Mouse (Mus musculus): Measurements from ENCODE around the gene Tpgs1. TPM values are rescaled to one million over a fixed set of nuclear protein-coding genes. Genes with fewer than 3 reads are reported as not detected.

Tpgs1 gene
- polyA plus RNA-seq, 1 experiment from 2014 or later: 63.1 TPM

GRCm38 (mm10) chr10:79716254-79716987 lies 47.3 kb downstream of the Tpgs1 start, which contains the start of gene Hcn2:
Hcn2 (plus strand) TSS chr10:79716634.
- peaks cover 13% of the 10 kb centered on the region for H3K36me3 ChIP-seq
- no peak for ATAC-seq (ENCODE audit: insufficient number of reproducible peaks, insufficient read depth, low FRiP score, low TSS enrichment, low read depth)
- peak within 1 kb of the TSS; percentile 60 for H3K4me3 ChIP-seq (replicated peaks)
- no peak within 1 kb of the TSS for H3K27ac ChIP-seq
- 3% methylated on average over 59 of the region's 91 CpGs for WGBS
- H3K27me3 ChIP-seq: peaks cover 86% of the 10 kb centered on the region
- peaks cover 18% of the 10 kb centered on the region for H3K4me1 ChIP-seq (replicated peaks)
- peak within 1 kb of the TSS; percentile 96 for H3K4me2 ChIP-seq
- H3K9ac ChIP-seq (replicated peaks): peak within 1 kb of the TSS; percentile 50
- H3K9me3 ChIP-seq: no peaks in the 10 kb centered on the region

DNA sequence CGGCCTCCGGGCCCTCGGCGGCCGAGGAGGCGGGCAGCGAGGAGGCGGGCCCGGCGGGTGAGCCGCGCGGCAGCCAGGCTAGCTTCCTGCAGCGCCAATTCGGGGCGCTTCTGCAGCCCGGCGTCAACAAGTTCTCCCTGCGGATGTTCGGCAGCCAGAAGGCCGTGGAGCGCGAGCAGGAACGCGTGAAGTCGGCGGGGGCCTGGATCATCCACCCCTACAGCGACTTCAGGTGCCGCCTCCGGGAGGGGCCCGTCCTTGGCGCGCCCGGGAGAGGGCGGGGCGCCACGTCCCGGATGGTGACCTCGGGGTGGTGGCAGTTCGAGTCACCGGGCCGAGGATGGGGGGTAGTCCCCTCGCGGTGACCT lies 47.8 kb downstream of the Tpgs1 start:
- Histone ChIP-seq H3K4me1 (replicated peaks) (peaks cover 18% of the 10 kb centered on the region), H3K27ac (no peak overlapping the region), H3K9ac (replicated peaks) (peak overlapping the region; percentile 50), H3K4me2 (peak overlapping the region; percentile 96), H3K36me3 (peaks cover 7% of the 10 kb centered on the region), H3K27me3 (peaks cover 86% of the 10 kb centered on the region), H3K9me3 (no peaks in the 10 kb centered on the region), H3K4me3 (replicated peaks) (peak overlapping the region; percentile 60)
- no peak for ATAC-seq (ENCODE audit: insufficient number of reproducible peaks, insufficient read depth, low FRiP score, low TSS enrichment, low read depth)
- under 1% methylated on average over 44 of the region's 44 CpGs for WGBS

DNA sequence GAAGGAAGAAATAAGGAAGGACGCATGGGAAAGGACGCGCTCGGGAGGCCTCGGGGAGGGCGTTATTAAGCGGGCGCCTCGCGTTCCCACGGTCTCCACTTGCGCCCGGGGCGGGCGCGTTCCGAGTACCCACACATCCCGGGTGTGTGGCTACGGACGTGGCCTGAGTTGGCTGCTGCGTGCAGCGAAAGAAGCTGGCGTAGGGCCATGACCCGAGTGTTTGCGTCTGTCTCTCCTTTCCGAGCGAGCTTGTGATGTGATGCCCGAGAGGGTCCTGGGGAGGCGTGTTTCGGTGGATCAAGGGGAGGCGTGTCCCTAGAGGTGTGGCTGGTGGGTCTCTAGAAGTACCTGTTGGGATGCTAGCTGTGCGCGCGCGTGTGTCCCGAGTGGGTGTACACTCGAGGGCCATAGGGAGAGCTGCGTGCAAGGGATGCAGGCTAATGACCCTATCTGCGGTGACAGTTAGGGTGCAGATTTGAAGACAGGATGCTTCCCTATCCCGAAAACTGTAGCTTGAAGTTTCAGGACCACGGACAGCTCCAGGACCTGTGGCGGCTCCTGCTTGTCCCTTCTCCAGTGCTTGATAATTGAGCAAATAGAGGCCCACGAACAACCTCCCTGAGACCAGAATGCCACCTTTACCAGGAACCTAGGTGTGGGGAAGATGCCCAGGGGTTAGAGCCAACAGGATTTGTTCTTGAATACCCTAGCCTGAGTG lies 48.6 kb downstream of the Tpgs1 start:
- ATAC-seq (ENCODE audit: insufficient number of reproducible peaks, insufficient read depth, low FRiP score, low TSS enrichment, low read depth): no peak
- Histone ChIP-seq H3K4me2 (peak overlapping the region; percentile 96), H3K4me3 (replicated peaks) (peak overlapping the region; percentile 60), H3K36me3 (no peaks in the 10 kb centered on the region), H3K27ac (no peak overlapping the region), H3K9me3 (no peaks in the 10 kb centered on the region), H3K27me3 (peaks cover 88% of the 10 kb centered on the region), H3K4me1 (replicated peaks) (peaks cover 18% of the 10 kb centered on the region), H3K9ac (replicated peaks) (no peak overlapping the region)
- 4% methylated on average over 43 of the region's 43 CpGs for WGBS

DNA sequence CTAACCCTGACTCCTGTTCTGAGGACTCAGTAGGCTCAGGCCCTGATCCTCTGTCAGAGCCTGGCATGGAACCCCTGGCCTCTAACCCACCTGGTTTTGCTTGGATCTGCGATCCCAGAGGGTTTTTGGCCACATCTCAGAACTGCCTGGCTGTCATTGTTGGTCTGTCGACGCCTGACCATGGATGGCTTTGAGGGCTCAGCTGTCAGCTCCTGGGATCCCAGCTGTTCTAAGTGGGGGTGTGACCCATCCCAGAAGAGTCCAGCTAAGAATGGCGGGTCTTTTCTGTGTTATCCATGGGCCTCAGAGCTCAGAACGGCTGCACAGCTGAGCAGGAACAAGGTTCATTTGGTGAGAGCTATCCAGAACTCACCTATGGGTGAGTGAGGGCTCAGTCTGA lies 51.9 kb downstream of the Tpgs1 start:
- H3K27ac ChIP-seq: no peak overlapping the region
- peaks cover 57% of the 10 kb centered on the region for H3K27me3 ChIP-seq
- no peaks in the 10 kb centered on the region for H3K36me3 ChIP-seq
- no peak overlapping the region for H3K4me2 ChIP-seq
- peaks cover 17% of the 10 kb centered on the region for H3K4me1 ChIP-seq (replicated peaks)
- no peak for ATAC-seq (ENCODE audit: insufficient number of reproducible peaks, insufficient read depth, low FRiP score, low TSS enrichment, low read depth)
- no peak overlapping the region for H3K9ac ChIP-seq (replicated peaks)
- no peak overlapping the region for H3K4me3 ChIP-seq (replicated peaks)
- H3K9me3 ChIP-seq: no peaks in the 10 kb centered on the region
- WGBS: 69% methylated on average over 5 of the region's 5 CpGs

DNA sequence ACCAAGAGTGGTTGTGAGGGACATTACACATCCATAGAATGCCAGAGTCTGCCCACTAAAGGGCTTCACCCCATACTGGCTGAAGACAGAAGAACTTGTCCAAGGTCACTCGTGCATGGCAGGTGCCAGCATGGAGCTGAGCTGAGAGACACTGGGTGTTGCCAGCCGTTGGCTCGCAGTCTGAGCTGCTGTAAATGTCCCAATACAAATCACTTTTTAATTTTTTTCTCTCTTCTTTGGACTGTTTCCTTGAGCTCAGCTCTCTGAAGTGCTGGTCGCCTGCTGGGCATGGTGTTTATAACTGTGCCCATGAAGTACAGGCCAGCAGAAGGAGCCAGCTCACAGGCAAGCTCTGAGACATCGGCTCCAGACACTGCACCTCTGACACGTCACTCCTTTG lies 53.9 kb downstream of the Tpgs1 start:
- Histone ChIP-seq H3K4me1 (replicated peaks) (no peaks in the 10 kb centered on the region), H3K36me3 (no peaks in the 10 kb centered on the region), H3K27ac (no peak overlapping the region), H3K4me3 (replicated peaks) (no peak overlapping the region), H3K27me3 (peaks cover 38% of the 10 kb centered on the region), H3K9ac (replicated peaks) (no peak overlapping the region), H3K4me2 (no peak overlapping the region), H3K9me3 (0 out of 2 replicates have a peak, but pooled peaks cover 5% of the 10 kb centered on the region)
- WGBS: 69% methylated on average over 6 of the region's 6 CpGs
- no peak for ATAC-seq (ENCODE audit: insufficient number of reproducible peaks, insufficient read depth, low FRiP score, low TSS enrichment, low read depth)

- Histone ChIP-seq H3K4me2 (no peak overlapping the region), H3K4me3 (replicated peaks) (no peak overlapping the region), H3K4me1 (replicated peaks) (no peaks in the 10 kb centered on the region), H3K36me3 (no peaks in the 10 kb centered on the region), H3K27ac (no peak overlapping the region), H3K9me3 (0 out of 2 replicates have a peak, but pooled peaks cover 5% of the 10 kb centered on the region), H3K9ac (replicated peaks) (no peak overlapping the region), H3K27me3 (peaks cover 33% of the 10 kb centered on the region)
- no peak for ATAC-seq (ENCODE audit: insufficient number of reproducible peaks, insufficient read depth, low FRiP score, low TSS enrichment, low read depth)
- 84% methylated on average over 7 of the region's 7 CpGs for WGBS
These were observed 54.5 kb downstream of the Tpgs1 start for GRCm38 (mm10) chr10:79723692-79724091.

Other genes starting within 250 kb of the Tpgs1 start
- not detected in 2 replicates for gene Vmn2r83, start 200.6 kb upstream of the Tpgs1 start, polyA plus RNA-seq (2016; fragmentation: Nextera tagmentation; extraction: Ambion mirVana)
- gene Plpp2, start 135.6 kb upstream of the Tpgs1 start, polyA plus RNA-seq (2016; fragmentation: Nextera tagmentation; extraction: Ambion mirVana): 20.4 and 21.2 TPM in 2 replicates
- gene Mier2, start 114.2 kb upstream of the Tpgs1 start, polyA plus RNA-seq (2016; fragmentation: Nextera tagmentation; extraction: Ambion mirVana): 74.8 and 78.1 TPM in 2 replicates
- not detected in 2 replicates for gene Theg, start 82.0 kb upstream of the Tpgs1 start, polyA plus RNA-seq (2016; fragmentation: Nextera tagmentation; extraction: Ambion mirVana)
- gene C2cd4c, start 55.3 kb upstream of the Tpgs1 start, polyA plus RNA-seq (2016; fragmentation: Nextera tagmentation; extraction: Ambion mirVana): not detected in 2 replicates
- 12.0 and 12.2 TPM in 2 replicates for gene Shc2, start 31.5 kb upstream of the Tpgs1 start, polyA plus RNA-seq (2016; fragmentation: Nextera tagmentation; extraction: Ambion mirVana)
- not detected in 2 replicates for gene Odf3l2, start 23.6 kb upstream of the Tpgs1 start, polyA plus RNA-seq (2016; fragmentation: Nextera tagmentation; extraction: Ambion mirVana)
- 7.1 and 7.2 TPM in 2 replicates for gene Madcam1, start 4.8 kb upstream of the Tpgs1 start, polyA plus RNA-seq (2016; fragmentation: Nextera tagmentation; extraction: Ambion mirVana)
- gene Cdc34, start 12.8 kb downstream of the Tpgs1 start, polyA plus RNA-seq (2016; fragmentation: Nextera tagmentation; extraction: Ambion mirVana): 139 and 149 TPM in 2 replicates
- 0.74 and 1.2 TPM in 2 replicates for gene Gzmm, start 19.7 kb downstream of the Tpgs1 start, polyA plus RNA-seq (2016; fragmentation: Nextera tagmentation; extraction: Ambion mirVana)
- 676 and 680 TPM in 2 replicates for gene Bsg, start 35.1 kb downstream of the Tpgs1 start, polyA plus RNA-seq (2016; fragmentation: Nextera tagmentation; extraction: Ambion mirVana)
- gene Hcn2, start 47.3 kb downstream of the Tpgs1 start, polyA plus RNA-seq (2016; fragmentation: Nextera tagmentation; extraction: Ambion mirVana): 0.15 TPM in 1 of 2 replicates, not detected in the other
- gene Polrmt, start 77.2 kb downstream of the Tpgs1 start, polyA plus RNA-seq (2016; fragmentation: Nextera tagmentation; extraction: Ambion mirVana): 54.0 and 54.1 TPM in 2 replicates
- gene Fgf22, start 85.7 kb downstream of the Tpgs1 start, polyA plus RNA-seq (2016; fragmentation: Nextera tagmentation; extraction: Ambion mirVana): 0.24 and 0.60 TPM in 2 replicates
- gene Rnf126, start 97.6 kb downstream of the Tpgs1 start, polyA plus RNA-seq (2016; fragmentation: Nextera tagmentation; extraction: Ambion mirVana): 108 and 113 TPM in 2 replicates
- gene Fstl3, start 107.9 kb downstream of the Tpgs1 start, polyA plus RNA-seq (2016; fragmentation: Nextera tagmentation; extraction: Ambion mirVana): 3.0 and 4.0 TPM in 2 replicates
- gene Prss57, start 121.6 kb downstream of the Tpgs1 start, polyA plus RNA-seq (2016; fragmentation: Nextera tagmentation; extraction: Ambion mirVana): not detected in 2 replicates
- 121 TPM in 2 replicates for gene Palm, start 124.2 kb downstream of the Tpgs1 start, polyA plus RNA-seq (2016; fragmentation: Nextera tagmentation; extraction: Ambion mirVana)
- gene Misp, start 151.6 kb downstream of the Tpgs1 start, polyA plus RNA-seq (2016; fragmentation: Nextera tagmentation; extraction: Ambion mirVana): 0.28 and 0.67 TPM in 2 replicates
- gene Ptbp1, start 185.1 kb downstream of the Tpgs1 start, polyA plus RNA-seq (2016; fragmentation: Nextera tagmentation; extraction: Ambion mirVana): 373 and 403 TPM in 2 replicates
- gene Prtn3, start 205.1 kb downstream of the Tpgs1 start, polyA plus RNA-seq (2016; fragmentation: Nextera tagmentation; extraction: Ambion mirVana): 15.1 and 15.3 TPM in 2 replicates
- 157 and 162 TPM in 2 replicates for gene Plppr3, start 205.3 kb downstream of the Tpgs1 start, polyA plus RNA-seq (2016; fragmentation: Nextera tagmentation; extraction: Ambion mirVana)
- gene Elane, start 216.9 kb downstream of the Tpgs1 start, polyA plus RNA-seq (2016; fragmentation: Nextera tagmentation; extraction: Ambion mirVana): not detected in 2 replicates
- not detected in 2 replicates for gene Cfd, start 221.5 kb downstream of the Tpgs1 start, polyA plus RNA-seq (2016; fragmentation: Nextera tagmentation; extraction: Ambion mirVana)
- 50.8 and 53.7 TPM in 2 replicates for gene Med16, start 239.6 kb downstream of the Tpgs1 start, polyA plus RNA-seq (2016; fragmentation: Nextera tagmentation; extraction: Ambion mirVana)
- gene Gm26602, start 241.5 kb downstream of the Tpgs1 start, polyA plus RNA-seq (2016; fragmentation: Nextera tagmentation; extraction: Ambion mirVana): 5.5 and 21.1 TPM in 2 replicates
- gene Kiss1r, start 247.6 kb downstream of the Tpgs1 start, polyA plus RNA-seq (2016; fragmentation: Nextera tagmentation; extraction: Ambion mirVana): 1.1 and 1.2 TPM in 2 replicates